Mouse (Mus musculus) E14TG2a.4 (cell line): Measurements from ENCODE around the gene Nubpl.

Experiments
- CTCF ChIP-seq: conservative IDR thresholded peaks from 2 replicates; pipeline ENCODE4 v1.5.1; 2014; ENCODE audit warnings: low read length
- NANOG ChIP-seq: IDR thresholded peaks from 2 replicates; pipeline ENCODE4 v1.6.1; 2014; ENCODE audit warnings: borderline replicate concordance, low read length, mixed read lengths

DNA sequence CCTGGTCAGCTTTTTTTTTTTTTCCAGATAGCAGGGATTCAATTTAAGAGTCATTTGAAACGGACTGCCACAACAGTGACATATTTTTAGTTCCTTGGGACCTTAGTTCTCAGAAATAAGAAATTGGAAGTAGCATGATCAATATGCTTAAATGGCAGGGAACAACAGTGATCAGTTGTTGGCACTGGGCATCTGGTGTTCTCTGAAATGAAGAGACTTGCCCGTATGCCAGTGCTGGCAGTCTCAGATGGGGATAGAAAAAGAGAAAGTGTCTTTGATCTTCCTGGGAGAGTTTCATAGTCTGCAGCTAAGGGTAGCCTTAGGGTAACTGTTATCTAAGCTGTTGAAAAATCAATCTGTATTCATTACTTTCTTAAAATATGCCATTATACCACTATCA, 170.6 kb downstream of the Nubpl start:
- TF ChIP-seq CTCF (no peak), NANOG (no peak)
